Mouse (Mus musculus): ENCODE data around the gene Rab3il1.

DNA sequence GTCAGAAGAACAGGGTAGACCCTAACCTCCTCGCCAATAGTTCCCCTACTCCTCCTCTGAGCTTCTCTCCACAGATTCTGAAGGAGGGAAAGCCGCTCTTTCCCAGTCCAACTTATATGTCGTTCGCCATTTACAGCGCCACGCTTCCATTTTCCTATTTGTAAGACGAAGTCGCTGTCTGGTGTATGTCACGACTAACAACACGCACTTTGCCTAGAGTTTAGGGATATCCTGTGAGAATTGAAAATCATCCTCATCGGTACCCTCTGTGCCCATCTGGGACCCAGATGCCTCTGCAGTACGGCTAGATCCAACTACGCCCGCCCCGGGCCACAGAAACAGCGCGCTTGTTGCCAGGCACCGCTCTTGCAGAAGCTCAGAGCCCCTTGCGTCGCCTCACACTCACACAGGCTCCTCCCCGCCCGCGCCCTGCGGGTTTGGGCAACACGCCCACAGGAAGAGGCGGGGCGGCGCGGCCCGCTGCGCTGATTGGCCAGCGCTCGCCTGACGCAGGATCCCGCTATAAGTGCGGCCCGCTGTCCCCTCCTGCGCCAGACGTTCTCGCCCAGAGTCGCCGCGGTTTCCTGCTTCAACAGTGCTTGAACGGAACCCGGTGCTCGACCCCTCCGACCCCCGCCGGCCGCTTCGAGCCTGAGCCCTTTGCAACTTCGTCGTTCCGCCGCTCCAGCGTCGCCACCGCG, 19.2 kb upstream of the Rab3il1 start:
- TF ChIP-seq CTCF (IDR thresholded peaks at IDR 0.05) (peak; percentile 26; the same call in 1 of the 2 replicates), EP300 (IDR thresholded peaks at IDR 0.05) (no peak; the same call in 1 of the 2 replicates)

Measured in lung, postnatal 0 days (tissue).